Mouse (Mus musculus) B cell, adult (primary cell): ENCODE data around the gene Psmd12. TPM values are rescaled to one million over a fixed set of nuclear protein-coding genes. Genes with fewer than 3 reads are reported as not detected.

Source experiments
- total RNA-seq: library from RNA; stranded (reverse); gene quantifications from 4 replicates; pipeline ENCODE4 v1.2.4, GENCODE M21; 2023; ENCODE audit not compliant: inconsistent age

Gene Psmd12
- total RNA-seq = 36.8 to 41.6 TPM (median 41.0 TPM) in 4 replicates

GRCm38 (mm10) chr11:107479053-107479861 lies at the start of gene Psmd12:
Gene Psmd12 (plus strand): TSS chr11:107479484.

GRCm38 (mm10) chr11:107470521-107471041 lies 8.7 kb upstream of the Psmd12 start, which contains the start of gene Pitpnc1:
Gene Pitpnc1 (minus strand): TSS chr11:107470699.

GRCm38 (mm10) chr11:107547351-107548203 lies 68.3 kb downstream of the Psmd12 start, which contains the start of gene Helz:
Gene Helz (plus strand): TSS chr11:107547930.

Other genes starting within 250 kb of the Psmd12 start
- gene Pitpnc1, start 8.8 kb upstream of the Psmd12 start, total RNA-seq = 23.8 to 34.0 TPM (median 29.7 TPM) in 4 replicates
- 61.3 to 73.2 TPM (median 66.5 TPM) in 4 replicates for gene Helz, start 68.4 kb downstream of the Psmd12 start, total RNA-seq
- gene Cacng1, start 237.0 kb downstream of the Psmd12 start, total RNA-seq = not detected in 4 replicates